Mouse (Mus musculus) monocyte, adult 5-6 weeks (primary cell): ENCODE measurements around the gene Teddm2. TPM values are rescaled to one million over a fixed set of nuclear protein-coding genes. Genes with fewer than 3 reads are reported as not detected.

Source experiments
- ATAC-seq: fragments of 153-309, 156-312 bp; replicated peaks from 2 replicates; pipeline ENCODE4 v1.8.0; 2017; ENCODE audit warnings: mild to moderate bottlenecking; ENCODE audit not compliant: low TSS enrichment, insufficient number of reproducible peaks, severe bottlenecking, poor library complexity, low FRiP score
- total RNA-seq: library from RNA; stranded (forward); fragments of 200-1000, 200-491, 200-594 nt; gene quantifications from 3 replicates; pipeline ENCODE4 v1.2.3, GENCODE M21; 2017

Gene Teddm2
- total RNA-seq, 1 experiment from 2014 or later, result 1.4 TPM

DNA sequence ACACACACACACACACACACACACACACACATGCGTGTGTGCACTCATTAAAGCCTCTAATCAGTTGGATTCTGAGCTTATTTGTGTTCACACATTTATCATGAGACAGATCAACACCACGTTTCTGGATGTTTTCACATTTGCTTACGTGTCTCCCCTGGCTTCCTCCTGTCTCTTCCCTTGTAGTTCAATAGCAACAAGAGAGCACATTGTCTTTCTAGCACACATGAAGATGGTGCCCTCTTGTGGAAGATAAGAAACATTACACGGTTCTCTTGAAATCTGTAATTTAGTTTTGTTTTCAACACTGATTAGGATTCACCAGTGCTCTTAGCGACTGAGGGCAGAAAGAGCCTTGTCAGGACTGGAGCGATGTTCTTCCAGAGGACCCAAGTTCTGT is 53.2 kb downstream of the Teddm2 start:
- ATAC-seq, result 0 out of 2 replicates have a peak, but pooled peaks have one; percentile 53

DNA sequence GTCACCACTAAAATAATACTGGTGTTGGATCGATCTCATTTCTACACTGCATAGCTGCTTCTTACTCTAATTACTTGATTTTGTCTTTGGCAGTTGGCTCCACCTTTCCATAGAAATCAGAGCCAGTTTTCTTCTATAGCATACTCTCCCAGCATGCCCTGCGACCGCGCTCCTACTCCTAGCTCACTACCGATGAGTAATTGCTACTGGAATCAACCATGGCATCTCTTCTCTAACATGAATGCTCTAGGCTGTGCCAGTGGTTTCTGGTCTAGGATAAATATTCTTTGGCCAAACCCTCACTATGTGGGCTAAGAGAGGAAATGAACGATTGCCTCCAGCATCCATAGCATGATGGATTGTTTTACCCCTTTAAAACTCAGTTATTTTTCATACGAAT is 53.6 kb downstream of the Teddm2 start:
- ATAC-seq, result no peak

DNA sequence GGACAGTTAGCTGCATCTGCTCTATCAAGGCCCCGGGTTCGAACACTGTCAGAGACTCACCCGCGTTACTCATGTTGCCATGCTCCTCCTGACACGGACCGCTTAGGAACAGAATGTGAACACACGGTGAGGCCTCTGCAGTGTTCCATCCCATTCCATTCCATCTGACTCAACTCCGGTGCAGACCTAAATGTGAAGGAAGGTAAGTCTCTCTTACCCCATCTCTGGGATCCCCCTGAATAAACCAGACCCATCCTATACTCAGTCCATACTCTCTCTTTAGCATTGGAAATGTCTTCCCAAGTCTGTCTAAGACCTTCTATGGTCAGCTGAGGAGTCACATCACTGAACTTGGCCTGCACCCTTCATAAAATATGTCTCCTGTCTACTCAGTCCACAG is 56.0 kb downstream of the Teddm2 start, which contains the start of gene Rgsl1:
TSS of gene Rgsl1 (minus strand) at position 101 of the 400 bp plus-strand sequence.
- no peak for ATAC-seq

DNA sequence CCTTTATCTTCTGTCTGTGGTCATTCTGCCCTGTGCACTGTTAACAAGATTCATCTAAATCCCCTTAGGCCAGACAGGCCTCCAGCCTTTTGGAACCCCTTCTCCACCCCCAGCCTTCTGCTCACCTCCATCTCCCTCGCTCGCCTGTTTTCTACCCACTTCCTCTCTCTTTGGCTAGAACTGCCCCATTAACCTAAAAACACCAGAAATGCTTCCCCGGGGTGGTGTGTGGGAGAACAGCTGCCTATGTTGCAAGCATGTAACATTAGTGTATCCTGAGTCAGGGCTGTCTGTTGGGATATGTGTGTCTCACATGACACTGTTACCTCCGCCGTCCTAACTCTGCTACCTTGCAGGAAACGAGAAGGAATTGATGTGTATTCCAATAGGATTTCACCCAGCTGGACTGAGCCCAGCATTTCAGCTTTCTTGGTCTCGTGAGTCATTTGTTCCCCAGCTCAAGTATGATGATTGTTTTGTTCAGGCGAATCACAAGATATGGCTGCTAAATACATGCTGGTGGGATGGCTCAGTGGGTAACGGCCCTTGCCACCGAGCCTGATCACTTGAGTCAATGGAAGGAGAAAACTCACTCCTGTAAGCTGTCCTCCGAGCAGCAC is 57.8 kb downstream of the Teddm2 start:
- no peak for ATAC-seq

DNA sequence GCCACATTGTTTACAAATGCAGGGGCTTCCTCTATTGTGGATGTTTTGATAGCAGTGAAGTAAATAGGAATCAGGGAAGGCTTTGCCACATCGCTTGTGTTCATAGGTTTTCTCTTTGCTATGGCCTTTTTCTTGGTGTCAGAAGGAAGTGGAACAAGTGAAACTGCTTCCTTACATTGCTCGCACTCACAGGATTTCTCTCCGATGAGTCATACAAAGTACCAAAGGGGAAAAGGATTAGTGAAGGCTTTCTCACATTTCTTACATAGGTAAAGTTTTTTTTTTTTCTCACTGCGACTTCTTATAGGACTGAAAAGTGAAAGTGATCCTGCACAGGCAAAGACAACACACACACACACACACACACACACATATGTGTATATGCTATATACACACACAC is 64.0 kb downstream of the Teddm2 start:
- ATAC-seq, result no peak

DNA sequence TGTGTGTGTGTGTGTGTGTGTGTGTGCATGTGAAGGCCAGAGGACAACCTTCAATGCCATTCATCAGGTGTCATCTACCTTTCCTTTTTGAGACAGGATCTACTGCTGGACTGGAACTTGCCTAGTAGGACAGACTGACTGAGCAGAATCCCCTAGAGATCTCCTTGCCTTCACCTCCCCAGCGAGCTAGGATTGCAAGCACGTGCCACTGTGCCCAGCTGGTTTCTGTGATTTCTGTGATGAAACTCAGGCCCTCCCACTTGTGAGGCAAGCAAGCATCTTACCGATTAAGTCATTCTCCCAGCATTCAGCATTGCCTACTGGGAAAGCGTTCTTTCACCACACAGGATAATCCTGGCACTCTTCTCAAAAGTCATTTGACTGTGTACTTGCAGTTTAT is 69.3 kb downstream of the Teddm2 start:
- no peak for ATAC-seq

DNA sequence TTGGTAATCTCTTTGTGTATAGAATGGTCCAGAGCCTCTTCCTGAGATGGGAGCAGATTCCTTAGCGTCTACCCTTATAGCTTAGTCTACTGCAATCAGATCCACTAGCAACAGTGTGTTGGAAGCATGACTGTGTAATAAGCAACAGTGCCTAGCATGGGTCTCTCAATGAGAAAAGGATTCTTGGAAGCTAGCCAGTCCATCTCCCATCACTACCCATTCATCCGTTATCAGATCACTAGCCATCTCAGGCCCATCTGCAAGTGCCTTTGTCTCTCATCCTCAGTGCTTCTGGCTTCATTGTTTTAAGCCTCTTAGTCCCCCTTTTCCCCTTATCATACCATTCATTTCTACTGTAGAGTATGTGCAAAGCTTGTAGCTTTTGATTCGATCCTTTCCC is 79.8 kb downstream of the Teddm2 start:
- no peak for ATAC-seq

DNA sequence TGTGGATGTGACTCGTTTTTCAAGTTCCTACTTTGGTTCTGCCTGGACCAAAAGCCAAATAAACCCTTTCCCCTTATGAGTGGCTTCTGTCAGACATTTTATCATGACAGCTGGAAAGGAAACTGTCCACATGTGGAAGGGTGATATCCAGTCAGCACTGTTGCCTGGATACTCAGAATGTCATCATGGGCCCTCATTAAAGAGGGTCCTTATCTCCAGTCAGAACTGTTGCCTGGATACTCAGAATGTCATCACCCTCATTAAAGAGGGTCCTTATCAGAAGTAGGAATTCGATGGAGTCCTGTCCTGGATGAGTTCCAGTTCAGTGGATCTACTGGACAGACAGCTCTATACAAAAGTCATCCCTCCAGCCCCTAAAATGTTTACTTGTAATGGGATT is 85.8 kb downstream of the Teddm2 start:
- no peak for ATAC-seq

DNA sequence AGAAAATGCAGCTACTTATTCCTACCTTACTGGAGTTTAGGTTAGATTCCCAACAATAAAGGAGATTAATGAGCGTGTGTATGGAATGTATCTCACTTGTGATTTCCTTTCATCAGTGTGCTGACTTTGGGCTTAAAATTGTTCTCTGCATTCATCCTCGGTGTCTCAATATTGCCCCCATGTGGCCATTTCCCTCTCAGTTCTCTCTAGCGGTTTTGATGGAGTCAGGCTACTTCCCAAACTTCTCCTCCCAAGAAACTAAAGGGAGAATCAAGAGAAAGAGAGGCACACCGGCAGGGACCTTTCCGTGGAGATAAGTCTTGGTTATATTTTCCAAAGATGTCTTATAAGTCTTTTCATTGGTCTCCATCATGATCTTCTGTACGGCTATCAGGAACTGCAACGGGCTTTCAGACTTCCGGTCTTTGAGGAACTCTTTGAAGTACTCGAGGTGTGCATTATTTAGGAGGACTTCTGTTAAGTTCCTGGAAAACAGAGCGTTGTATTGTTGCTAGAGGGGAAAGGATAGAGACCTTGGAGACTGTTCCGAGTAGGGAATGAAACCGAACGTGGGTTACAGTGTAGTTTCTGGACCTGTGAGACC is 92.5 kb downstream of the Teddm2 start:
- ATAC-seq, result no peak

DNA sequence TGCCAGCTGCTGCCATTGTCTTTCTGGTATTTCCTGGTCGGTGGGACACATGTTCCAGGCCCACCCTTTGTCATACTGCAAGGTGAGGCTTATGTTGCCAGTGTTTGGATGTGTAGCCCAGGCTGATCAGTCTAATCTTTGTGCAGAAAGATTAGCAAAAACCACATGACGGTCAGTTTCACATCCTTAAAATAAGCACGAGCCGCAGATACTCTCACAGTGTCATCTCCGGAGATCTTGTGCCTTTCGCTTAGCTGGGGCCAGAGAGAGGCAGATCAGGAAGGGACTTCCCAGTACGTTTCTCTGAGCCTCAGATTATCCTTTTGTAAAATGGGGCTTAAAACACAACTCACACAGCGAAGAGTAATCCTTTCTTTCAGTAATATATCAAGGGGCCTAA is 96.5 kb downstream of the Teddm2 start:
- ATAC-seq, result peak; percentile 82

DNA sequence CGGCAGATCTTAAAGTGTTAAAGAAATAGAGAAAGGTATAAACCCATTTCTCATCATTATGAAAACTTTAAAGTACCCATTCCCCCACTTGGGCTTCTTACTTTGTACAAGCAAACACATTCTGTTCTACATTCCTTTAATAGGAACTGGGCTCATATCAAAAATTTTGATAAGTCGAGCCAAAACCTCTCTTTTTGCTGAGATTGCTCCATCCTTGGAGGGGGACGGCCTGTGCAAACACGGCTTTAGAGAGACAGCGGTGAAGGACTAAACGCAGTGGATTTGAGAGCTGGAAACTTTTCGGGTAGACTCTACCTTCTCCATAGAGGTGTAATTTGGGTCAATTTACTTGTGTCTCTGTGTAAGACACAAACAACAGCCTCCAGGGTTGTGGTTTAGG is 97.3 kb downstream of the Teddm2 start:
- no peak for ATAC-seq

Other genes starting within 250 kb of the Teddm2 start
- gene Rgs8, start 247.2 kb downstream of the Teddm2 start, total RNA-seq, result not detected in 3 replicates
- gene Rgs16, start 159.9 kb downstream of the Teddm2 start, total RNA-seq, result 6.7 to 7.3 TPM (median 7.1 TPM) in 3 replicates
- 53.3 to 72.4 TPM (median 55.1 TPM) in 3 replicates for gene Rnasel, start 150.8 kb downstream of the Teddm2 start, total RNA-seq
- gene Rgsl1, start 56.1 kb downstream of the Teddm2 start, total RNA-seq, result not detected in 3 replicates
- not detected in 3 replicates for gene Teddm1b, start 25.9 kb downstream of the Teddm2 start, total RNA-seq
- gene Teddm1a, start 8.5 kb downstream of the Teddm2 start, total RNA-seq, result not detected in 3 replicates
- gene Glul, start 284 bp downstream of the Teddm2 start, total RNA-seq, result 78.8 to 92.8 TPM (median 85.8 TPM) in 3 replicates